Mouse (Mus musculus) heart, embryonic 14.5 days (tissue): ENCODE results near the gene Tyw5. TPM values are rescaled to one million over a fixed set of nuclear protein-coding genes. Genes with fewer than 3 reads are reported as not detected.
A peak's percentile ranks its signal among the peaks of the same experiment; 100 is the strongest.

Experiments
- ATAC-seq: fragments of 200-750 bp; cut with Nextera tagmentation; 2 replicates; pipeline ENCODE4 v1.8.0; 2017; ENCODE audit warnings: low read depth, moderate TSS enrichment; ENCODE audit not compliant: insufficient number of reproducible peaks, insufficient read depth, low FRiP score
- H3K27ac ChIP-seq, 2 experiments: fragments of 200-500 bp in 1 of 2; fragments of 300-500 bp in 1 of 2; sonication (generic) in 1 of 2; replicated peaks in 1 of 2; 2 replicates each; pipeline ENCODE4 v1.5.1; 2012 to 2014; ENCODE audit warnings: low read depth in 2 of 2, low read length in 2 of 2, control low read depth in 1 of 2, mild to moderate bottlenecking in 1 of 2, mixed read lengths in 1 of 2; ENCODE audit not compliant: control insufficient read depth in 1 of 2, insufficient read depth in 1 of 2
- H3K27me3 ChIP-seq: fragments of 300-500 bp; sonication (generic); 2 replicates; pipeline ENCODE4 v1.6.1; 2014; ENCODE audit warnings: mild to moderate bottlenecking, low read length, control low read depth; ENCODE audit not compliant: control insufficient read depth, insufficient read depth
- H3K36me3 ChIP-seq: fragments of 300-500 bp; sonication (generic); 2 replicates; pipeline ENCODE4 v1.6.1; 2014; ENCODE audit warnings: mild to moderate bottlenecking, control low read depth, low read length, mixed read lengths; ENCODE audit not compliant: control insufficient read depth, insufficient read depth
- H3K4me1 ChIP-seq, 2 experiments: fragments of 200-500 bp in 1 of 2; fragments of 300-500 bp in 1 of 2; sonication (generic) in 1 of 2; 2 replicates each; pipeline ENCODE4 v1.6.1; 2012 to 2014; ENCODE audit warnings: low read length in 2 of 2, control low read depth in 1 of 2, mixed read lengths in 1 of 2; ENCODE audit not compliant: control insufficient read depth in 2 of 2, insufficient read depth in 2 of 2
- H3K4me2 ChIP-seq: fragments of 300-500 bp; sonication (generic); 2 replicates; pipeline ENCODE4 v1.6.1; 2014; ENCODE audit warnings: mild to moderate bottlenecking, low read length
- H3K4me3 ChIP-seq, 2 experiments: fragments of 200-500 bp in 1 of 2; fragments of 300-500 bp in 1 of 2; sonication (generic) in 1 of 2; 2 replicates each; pipeline ENCODE4 v1.5.1; 2012 to 2014; ENCODE audit warnings: low read length in 2 of 2, mild to moderate bottlenecking in 2 of 2, control low read depth in 1 of 2, low read depth in 1 of 2, moderate library complexity in 1 of 2; ENCODE audit not compliant: control insufficient read depth in 1 of 2, insufficient read depth in 1 of 2
- H3K9ac ChIP-seq: fragments of 300-500 bp; sonication (generic); 2 replicates; pipeline ENCODE4 v1.6.1; 2014; ENCODE audit warnings: mild to moderate bottlenecking, low read length
- H3K9me3 ChIP-seq: fragments of 300-500 bp; sonication (generic); 2 replicates; pipeline ENCODE4 v1.6.1; 2016; ENCODE audit warnings: low read length, control low read depth; ENCODE audit not compliant: control insufficient read depth
- WGBS: fragments of 180-500 bp; shearing (Covaris S2); extraction: QIAGEN DNeasy Blood & Tissue Kit; methylation state at CpG from one replicate; pipeline ENCODE4 v1.1.7; 2014; 5-methylcytosine and 5-hydroxymethylcytosine counted together
- polyA plus RNA-seq: library from polyadenylated mRNA; unstranded; fragments of >200 nt; fragmentation: Nextera tagmentation; extraction: Ambion mirVana; gene quantifications from 2 replicates; pipeline ENCODE4 v1.2.1, GENCODE M21; 2014

Gene Tyw5
- polyA plus RNA-seq, 1 experiment from 2014 or later: 18.2 TPM

- no peak overlapping the region for H3K4me2 ChIP-seq
- H3K27me3 ChIP-seq: no peaks in the 10 kb centered on the region
- no peak overlapping the region for H3K27ac ChIP-seq
- ATAC-seq: no peak
- H3K4me1 ChIP-seq: no peaks in the 10 kb centered on the region
- H3K9me3 ChIP-seq: no peaks in the 10 kb centered on the region
- no peak overlapping the region for H3K4me3 ChIP-seq
- peaks cover 39% of the 10 kb centered on the region for H3K36me3 ChIP-seq
- no peak overlapping the region for H3K9ac ChIP-seq
Measured at GRCm38 (mm10) chr1:57386519-57386918, 20.4 kb downstream of the Tyw5 start.

GRCm38 (mm10) chr1:57377376-57378341 lies 29.2 kb downstream of the Tyw5 start, which contains the start of gene 1700066M21Rik:
Gene 1700066M21Rik, plus strand, starts transcription at chr1:57377620.
- Histone ChIP-seq H3K4me1 (peaks cover 0 to 15% of the 10 kb centered on the region in 2 experiments; a peak in 2 of 4 replicates), H3K9me3 (no peaks in the 10 kb centered on the region), H3K4me2 (peak within 1 kb of the TSS; percentile 93), H3K36me3 (no peaks in the 10 kb centered on the region), H3K27me3 (no peaks in the 10 kb centered on the region), H3K4me3 (peak within 1 kb of the TSS; percentile 82 to 94), H3K9ac (peak within 1 kb of the TSS; percentile 93), H3K27ac (peak within 1 kb of the TSS; percentile 62 to 78)
- under 1% methylated on average over 80 of the region's 81 CpGs for WGBS
- ATAC-seq: peak; percentile 97

- Histone ChIP-seq H3K9ac (peak overlapping the region; percentile 93), H3K27me3 (no peaks in the 10 kb centered on the region), H3K4me1 (peaks cover 0 to 15% of the 10 kb centered on the region in 2 experiments; a peak in 2 of 4 replicates), H3K4me3 (peak overlapping the region in 1 of 2 experiments; percentile 94; a peak in 2 of 4 replicates), H3K27ac (peak overlapping the region in 1 of 2 experiments; percentile 37; a peak in 1 of 4 replicates), H3K36me3 (no peaks in the 10 kb centered on the region), H3K9me3 (no peaks in the 10 kb centered on the region), H3K4me2 (peak overlapping the region; percentile 70)
- ATAC-seq: no peak
- WGBS: 52% methylated on average over 6 of the region's 6 CpGs
Measured at GRCm38 (mm10) chr1:57376806-57377205, 30.1 kb downstream of the Tyw5 start.

- WGBS: 79% methylated on average over 2 of the region's 2 CpGs
- peaks cover 0 to 15% of the 10 kb centered on the region in 2 experiments; a peak in 2 of 4 replicates for H3K4me1 ChIP-seq
Measured at GRCm38 (mm10) chr1:57375276-57375675, 31.6 kb downstream of the Tyw5 start.

GRCm38 (mm10) chr1:57370451-57370850 lies 36.5 kb downstream of the Tyw5 start:
- no peaks in the 10 kb centered on the region for H3K36me3 ChIP-seq
- no peaks in the 10 kb centered on the region for H3K4me1 ChIP-seq
- no peak overlapping the region for H3K4me3 ChIP-seq
- no peaks in the 10 kb centered on the region for H3K27me3 ChIP-seq
- H3K27ac ChIP-seq: no peak overlapping the region
- H3K9me3 ChIP-seq: no peaks in the 10 kb centered on the region
- WGBS: 59% methylated on average over 4 of the region's 4 CpGs
- no peak for ATAC-seq
- H3K9ac ChIP-seq: no peak overlapping the region
- H3K4me2 ChIP-seq: no peak overlapping the region

More at GRCm38 (mm10) chr1:57375276-57375675, 31.6 kb downstream of the Tyw5 start:
- H3K9ac ChIP-seq: no peak overlapping the region
- H3K9me3 ChIP-seq: no peaks in the 10 kb centered on the region
- H3K36me3 ChIP-seq: no peaks in the 10 kb centered on the region
- no peak for ATAC-seq
- H3K4me2 ChIP-seq: no peak overlapping the region
- H3K27ac ChIP-seq: no peak overlapping the region
- H3K27me3 ChIP-seq: no peaks in the 10 kb centered on the region
- H3K4me3 ChIP-seq: no peak overlapping the region

- no peak overlapping the region for H3K4me2 ChIP-seq
- no peaks in the 10 kb centered on the region for H3K9me3 ChIP-seq
- no peak overlapping the region for H3K9ac ChIP-seq
- WGBS: 76% methylated on average over 4 of the region's 4 CpGs
- H3K4me3 ChIP-seq: no peak overlapping the region
- no peak overlapping the region for H3K27ac ChIP-seq
- H3K4me1 ChIP-seq: no peaks in the 10 kb centered on the region
- no peaks in the 10 kb centered on the region for H3K36me3 ChIP-seq
- no peaks in the 10 kb centered on the region for H3K27me3 ChIP-seq
- no peak for ATAC-seq
Measured at GRCm38 (mm10) chr1:57369111-57369510, 37.8 kb downstream of the Tyw5 start.

- H3K4me1 ChIP-seq: no peaks in the 10 kb centered on the region
- H3K4me3 ChIP-seq: no peak overlapping the region
- no peak overlapping the region for H3K9ac ChIP-seq
- no peaks in the 10 kb centered on the region for H3K36me3 ChIP-seq
- WGBS: 91% methylated on average over 3 of the region's 3 CpGs
- no peak for ATAC-seq
- H3K4me2 ChIP-seq: no peak overlapping the region
- H3K9me3 ChIP-seq: no peaks in the 10 kb centered on the region
- no peak overlapping the region for H3K27ac ChIP-seq
- H3K27me3 ChIP-seq: no peaks in the 10 kb centered on the region
Measured at GRCm38 (mm10) chr1:57367446-57367845, 39.5 kb downstream of the Tyw5 start.
